Mouse (Mus musculus) embryo, embryonic 10 days (tissue): ENCODE data around the gene Ppp4r3b.
A peak's percentile ranks its signal among the peaks of the same experiment; 100 is the strongest.

Experiments
- DNase-seq: peaks from one replicate; pipeline ENCODE4 v3.0.0-alpha.2; 2015; ENCODE audit warnings: low spot score

Gene Ppp4r3b

GRCm38 (mm10) chr11:29238047-29238446, 65.4 kb downstream of the Ppp4r3b start:
- DNase-seq, result no peak

GRCm38 (mm10) chr11:29238551-29238950, 65.9 kb downstream of the Ppp4r3b start:
- DNase-seq, result no peak

DNA sequence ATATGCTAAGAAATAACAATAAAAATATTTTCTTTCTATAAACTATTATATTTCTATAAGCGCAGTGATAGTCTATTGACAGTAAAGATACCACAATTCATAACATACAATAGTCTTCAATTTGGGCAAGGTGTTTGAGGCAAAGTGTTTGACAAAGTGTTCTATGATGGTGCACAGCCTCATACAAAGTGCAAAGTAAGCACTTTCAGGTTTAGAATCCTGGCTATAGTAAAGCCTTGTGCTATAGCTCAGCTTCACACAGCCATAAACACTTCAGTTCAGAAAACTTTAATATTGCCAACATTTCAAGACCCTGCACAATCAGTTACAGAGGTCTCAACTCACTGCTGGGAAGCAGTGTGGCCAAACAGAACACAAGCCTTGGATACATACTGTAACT, 66.7 kb downstream of the Ppp4r3b start:
- no peak for DNase-seq

DNA sequence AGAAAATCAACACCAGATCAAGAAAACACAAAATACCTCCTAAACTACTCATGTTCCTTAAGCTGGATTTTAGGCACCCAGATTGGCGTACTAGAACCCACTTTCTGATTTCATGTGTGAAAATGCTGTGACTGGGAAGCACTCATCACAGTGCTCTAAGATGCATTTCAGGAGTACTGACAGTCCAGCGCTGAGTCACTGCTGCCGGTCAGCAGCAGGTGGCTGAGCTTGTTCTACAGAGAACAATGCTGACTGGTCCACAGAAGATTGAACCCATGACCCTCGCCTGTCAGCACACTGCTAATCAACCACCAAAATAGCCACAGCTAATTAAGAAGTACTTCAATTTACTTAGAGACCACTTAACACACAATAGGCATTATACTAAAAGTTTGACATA, 69.3 kb downstream of the Ppp4r3b start:
- DNase-seq, result no peak

DNA sequence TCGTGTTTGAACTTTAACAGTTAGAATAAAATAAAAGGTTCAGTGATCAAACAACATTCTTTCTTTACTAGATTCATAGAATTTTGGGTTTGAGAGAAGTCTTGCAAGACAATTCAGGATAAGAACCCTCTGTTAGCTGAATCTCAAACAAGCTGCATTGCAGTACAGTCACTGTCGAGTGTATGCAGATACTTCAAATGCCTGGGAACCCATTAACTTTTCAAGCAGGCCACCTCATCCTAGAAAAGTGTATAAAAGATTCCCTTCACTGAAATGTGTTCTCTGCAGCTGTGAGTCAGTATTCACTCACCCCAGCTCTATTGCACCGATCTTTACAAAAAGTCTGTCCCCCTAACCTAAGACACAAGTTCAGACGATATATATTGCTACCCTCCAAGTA, 73.3 kb downstream of the Ppp4r3b start:
- DNase-seq, result no peak

DNA sequence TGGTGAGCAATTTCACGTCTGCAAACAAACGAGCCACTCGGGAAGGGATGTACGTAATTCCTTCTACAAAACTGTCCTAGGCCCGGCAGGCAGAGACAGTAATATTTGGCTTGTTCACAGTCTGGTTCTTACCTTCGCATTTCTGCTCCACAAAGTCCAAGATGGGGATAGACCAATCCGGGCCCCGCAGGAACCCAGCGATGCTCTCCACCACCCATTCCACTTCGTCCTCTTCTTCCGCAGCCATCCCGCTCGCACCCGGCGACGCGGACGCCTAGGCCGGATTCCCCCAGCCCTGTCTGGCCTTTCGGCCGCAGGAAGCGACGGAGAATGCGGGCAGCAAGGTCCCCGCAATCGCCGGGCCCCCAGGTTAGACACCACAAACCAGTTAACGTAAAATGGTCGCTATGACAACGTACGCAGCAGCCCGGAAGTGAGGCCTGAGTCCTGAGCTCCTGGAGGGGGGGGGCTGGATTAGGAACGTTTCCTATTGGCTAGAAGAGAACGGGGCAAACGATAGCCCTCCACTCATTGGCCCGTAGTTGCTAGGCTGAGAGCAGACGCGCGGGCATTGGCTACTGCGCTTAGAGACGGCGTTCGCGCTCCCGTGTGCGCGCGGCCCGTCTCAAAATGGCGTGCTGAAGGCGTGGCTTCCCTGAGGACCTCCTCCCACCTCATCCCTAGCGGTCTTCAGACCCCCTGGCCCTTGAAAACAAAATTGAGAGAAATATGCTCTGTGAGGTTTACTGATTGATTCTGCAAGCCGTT, 74.4 kb downstream of the Ppp4r3b start, which contains the start of gene Cfap36:
Gene Cfap36 (minus strand): TSS at position 527 of the 768 bp plus-strand sequence.
- DNase-seq, result peak; percentile 98

GRCm38 (mm10) chr11:29247725-29248124, 75.0 kb downstream of the Ppp4r3b start:
- DNase-seq, result peak; percentile 6

DNA sequence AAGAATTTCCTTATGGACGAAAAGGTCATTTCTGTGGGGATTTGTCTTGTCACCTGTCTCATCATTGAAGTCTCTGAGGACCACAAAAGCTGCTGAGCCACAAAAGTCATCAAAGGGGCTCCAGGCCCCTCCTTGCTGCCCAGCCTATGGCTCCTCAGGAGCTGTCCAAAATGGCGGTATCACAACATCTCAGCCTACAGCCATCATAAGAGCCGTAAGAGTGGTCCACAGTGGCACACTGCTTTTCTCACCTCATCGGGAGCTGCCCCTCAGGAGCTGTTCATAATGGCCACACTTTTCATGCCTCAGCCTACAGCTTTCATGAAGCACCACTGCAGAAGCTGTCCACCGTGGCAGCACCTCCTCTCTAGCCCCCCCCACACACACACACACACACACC, 75.7 kb downstream of the Ppp4r3b start:
- DNase-seq, result no peak

GRCm38 (mm10) chr11:29254643-29255042, 82.0 kb downstream of the Ppp4r3b start:
- DNase-seq, result no peak

- DNase-seq, result peak; percentile 74
Observed at GRCm38 (mm10) chr11:29267824-29268223, 95.1 kb downstream of the Ppp4r3b start.
